Mouse (Mus musculus) MEL (cell line): ENCODE measurements around the gene Stat1.

ENCODE experiments used
- CHD2 ChIP-seq: IDR thresholded peaks from 2 replicates; pipeline ENCODE4 v1.6.1; 2011; ENCODE audit warnings: low read length, improper control_type of control experiment
- CTCF ChIP-seq, 3 experiments: IDR thresholded peaks in 2 of 3; conservative IDR thresholded peaks in 1 of 3; 2 replicates each; pipeline ENCODE4 v1.5.1; 2011 to 2012; ENCODE audit warnings: low read length in 3 of 3, low read depth in 2 of 3, mild to moderate bottlenecking in 2 of 3, improper control_type of control experiment in 1 of 3, inconsistent platforms in 1 of 3, mixed read lengths in 1 of 3, moderate library complexity in 1 of 3; ENCODE audit not compliant: control insufficient read depth in 1 of 3, insufficient read depth in 1 of 3, poor library complexity in 1 of 3, severe bottlenecking in 1 of 3
- E2F4 ChIP-seq: IDR thresholded peaks from 2 replicates; pipeline ENCODE4 v1.6.1; 2011; ENCODE audit warnings: low read depth, low read length, improper control_type of control experiment, borderline replicate concordance
- MAFK ChIP-seq: IDR thresholded peaks from 2 replicates; pipeline ENCODE4 v1.6.1; 2011; ENCODE audit warnings: low read depth, mild to moderate bottlenecking, low read length, improper control_type of control experiment, borderline replicate concordance
- NRF1 ChIP-seq: IDR thresholded peaks from 2 replicates; pipeline ENCODE4 v1.6.1; 2014; ENCODE audit warnings: low read depth, mild to moderate bottlenecking, inconsistent platforms, low read length, improper control_type of control experiment, moderate library complexity; ENCODE audit not compliant: poor library complexity, insufficient read depth, severe bottlenecking
- POLR2A ChIP-seq, 2 experiments: IDR thresholded peaks; 2 replicates each; pipeline ENCODE4 v1.6.1; 2011 to 2012; ENCODE audit warnings: low read length in 2 of 2, mild to moderate bottlenecking in 2 of 2, control low read depth in 1 of 2, improper control_type of control experiment in 1 of 2, low read depth in 1 of 2, moderate library complexity in 1 of 2; ENCODE audit not compliant: control insufficient read depth in 1 of 2, insufficient read depth in 1 of 2, poor library complexity in 1 of 2
- POLR2AphosphoS2 ChIP-seq: IDR thresholded peaks from 2 replicates; pipeline ENCODE4 v1.6.1; 2011; ENCODE audit warnings: low read length, improper control_type of control experiment
- RCOR1 ChIP-seq: IDR thresholded peaks from 2 replicates; pipeline ENCODE4 v1.6.1; 2012; ENCODE audit warnings: low read depth, mild to moderate bottlenecking, inconsistent platforms, low read length, improper control_type of control experiment
- SIN3A ChIP-seq: IDR thresholded peaks from 2 replicates; pipeline ENCODE4 v1.6.1; 2012; ENCODE audit warnings: low read length, improper control_type of control experiment, inconsistent platforms
- ZKSCAN1 ChIP-seq: IDR thresholded peaks from 2 replicates; pipeline ENCODE4 v1.6.1; 2012; ENCODE audit warnings: low read depth, mild to moderate bottlenecking, inconsistent platforms, low read length, improper control_type of control experiment, moderate library complexity

GRCm38 (mm10) chr1:52121052-52121451, 1.8 kb downstream of the Stat1 start:
- no peak for TF ChIP-seq POLR2A (IDR thresholded peaks at IDR 0.05; ENCODE audit: control insufficient read depth in 1 of 2, insufficient read depth in 1 of 2, low read depth in 1 of 2, low read length in 2 of 2, poor library complexity in 1 of 2)
- no peak for TF ChIP-seq E2F4
- TF ChIP-seq ZKSCAN1: no peak
- no peak for TF ChIP-seq MAFK
- no peak for TF ChIP-seq NRF1
- TF ChIP-seq CHD2: no peak
- TF ChIP-seq RCOR1: no peak
- TF ChIP-seq SIN3A: no peak
- no peak for TF ChIP-seq CTCF (IDR thresholded peaks at IDR 0.05 in 2 of 3, conservative IDR thresholded peaks at IDR 0.05 in 1 of 3; ENCODE audit: control insufficient read depth in 1 of 3, insufficient read depth in 1 of 3, low read depth in 2 of 3, low read length in 3 of 3, poor library complexity in 1 of 3, severe bottlenecking in 1 of 3)
- no peak for TF ChIP-seq POLR2AphosphoS2
